Comparison of ENCODE assay signal across 27 mouse cellular contexts in the genomic region with DNA sequence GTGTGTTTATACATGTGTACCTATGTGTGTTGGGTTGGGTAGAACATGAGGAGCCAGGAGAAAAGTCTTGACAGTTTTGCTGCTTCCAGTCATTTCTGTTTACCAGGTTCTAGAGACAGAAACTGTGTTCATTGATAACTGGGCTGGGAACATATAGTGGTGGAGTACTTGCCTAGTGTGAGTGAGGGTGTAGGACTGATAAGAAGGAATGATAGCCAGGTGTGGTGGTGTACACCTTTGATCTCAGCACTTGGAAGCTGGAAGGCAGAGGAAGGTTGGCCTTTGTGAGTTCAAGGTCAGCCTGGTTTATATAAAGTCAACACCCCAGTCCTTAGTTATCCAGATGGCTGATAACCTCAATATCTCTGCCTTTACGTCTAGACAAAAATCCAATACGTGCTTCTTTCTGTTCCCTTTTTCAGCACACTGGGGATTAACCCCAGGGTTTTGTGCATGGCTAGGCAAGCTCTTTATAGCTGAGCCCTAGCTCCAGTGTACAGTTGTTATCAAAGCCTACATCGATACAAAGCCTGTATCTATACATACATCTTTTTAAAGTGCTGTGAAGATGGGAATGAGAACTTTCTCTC.
A peak's percentile ranks its signal among the peaks of the same experiment; 100 is the strongest.
DNase-seq lines count a peak whose midpoint lies in the region; ATAC-seq lines count a peak whose summit lies in the region.
"Had no signal": no experiment of that assay in that cellular context is flagged by ENCODE, and none has a peak within 500 bp of the region (broad histone marks: within the 10 kb centered on the region; RNA-seq: fewer than 3 reads in every experiment).

No protein-coding gene starts in this region.

- H3K9ac ChIP-seq in intestine, embryonic 16.5 days (ENCODE audit: low read depth, low read length), result no peak overlapping the region
- no peak overlapping the region for H3K9ac ChIP-seq in stomach, embryonic 16.5 days (ENCODE audit: low read length)
- H3K9ac ChIP-seq: forebrain, embryonic 12.5 days; forebrain, embryonic 15.5 days; heart, embryonic 13.5 days; hindbrain, embryonic 12.5 days; hindbrain, embryonic 15.5 days had no signal

- H3K9me3 ChIP-seq in intestine, embryonic 16.5 days (ENCODE audit: control insufficient read depth, low read length), result no peaks in the 10 kb centered on the region
- H3K9me3 ChIP-seq in stomach, embryonic 16.5 days (replicated peaks; ENCODE audit: control insufficient read depth, low read length), result no peaks in the 10 kb centered on the region
- H3K9me3 ChIP-seq: embryonic facial prominence, embryonic 10.5 days; embryonic facial prominence, embryonic 13.5 days; forebrain, embryonic 12.5 days; forebrain, embryonic 15.5 days; heart, embryonic 10.5 days; heart, embryonic 13.5 days; hindbrain, embryonic 12.5 days; hindbrain, embryonic 15.5 days had no signal

- H3K4me1 ChIP-seq in intestine, embryonic 16.5 days (ENCODE audit: control insufficient read depth, insufficient read depth, low read length), result no peaks in the 10 kb centered on the region
- H3K4me1 ChIP-seq in stomach, embryonic 16.5 days (ENCODE audit: control insufficient read depth, insufficient read depth, low read length), result no peaks in the 10 kb centered on the region
- H3K4me1 ChIP-seq: embryonic facial prominence, embryonic 10.5 days; forebrain, embryonic 12.5 days; forebrain, embryonic 15.5 days; heart, embryonic 10.5 days; heart, embryonic 13.5 days; hindbrain, embryonic 12.5 days; hindbrain, embryonic 15.5 days had no signal

- no peak overlapping the region for H3K27ac ChIP-seq in intestine, embryonic 16.5 days (ENCODE audit: low read length)
- H3K27ac ChIP-seq in stomach, embryonic 16.5 days (ENCODE audit: low read length), result no peak overlapping the region
- H3K27ac ChIP-seq: embryonic facial prominence, embryonic 10.5 days; embryonic facial prominence, embryonic 13.5 days; forebrain, embryonic 12.5 days; forebrain, embryonic 15.5 days; gastrocnemius, adult 2 months; heart, adult 2 months; heart, embryonic 10.5 days; heart, embryonic 13.5 days; hindbrain, embryonic 12.5 days; hindbrain, embryonic 15.5 days had no signal

- WGBS in intestine, embryonic 16.5 days, result 57% methylated on average over 3 of the region's 3 CpGs
- WGBS in stomach, embryonic 16.5 days, result 59% methylated on average over 3 of the region's 3 CpGs

- peak; percentile 4 to 14 for DNase-seq in spleen, postnatal 36 days (ENCODE audit: low spot score in 2 of 2)
- no peak for DNase-seq in spleen, adult 12 weeks (ENCODE audit: low spot score)
- peak; percentile 13 to 36 for DNase-seq in B cell, adult 2 months
- no peak for DNase-seq in gastrocnemius, postnatal 4 days (ENCODE audit: low spot score in 2 of 2)
- DNase-seq: adrenal gland, adult 8-10 months; adrenal gland, postnatal 25 days; cerebellum, adult 11-12 months; cerebellum, adult 8-10 months; cerebellum, postnatal 10 days; cerebellum, postnatal 36 days; embryo, embryonic 11 days; gastrocnemius, adult 2 months; gastrocnemius, postnatal 14 days; heart, adult 2 months had no signal

- ATAC-seq in intestine, embryonic 16.5 days, result peak; percentile 84
- 0 out of 2 replicates have a peak, but pooled peaks have one; percentile 53 for ATAC-seq in stomach, embryonic 16.5 days (ENCODE audit: insufficient read depth, low FRiP score)
- no peak for ATAC-seq in CD4-positive, CD25-positive, alpha-beta regulatory T cell, adult 4 months
- ATAC-seq: activated CD4-positive, CD25-positive, alpha-beta regulatory T cell, adult 4 months; forebrain, embryonic 15.5 days had no signal

- H3K4me3 ChIP-seq in intestine, embryonic 16.5 days (ENCODE audit: low read length), result no peak overlapping the region
- no peak overlapping the region for H3K4me3 ChIP-seq in stomach, embryonic 16.5 days (replicated peaks; ENCODE audit: low read length)
- H3K4me3 ChIP-seq: embryonic facial prominence, embryonic 10.5 days; embryonic facial prominence, embryonic 13.5 days; erythroblast, embryonic 14.5 days; forebrain, embryonic 12.5 days; forebrain, embryonic 15.5 days; gastrocnemius, adult 2 months; heart, adult 2 months; heart, embryonic 10.5 days; heart, embryonic 13.5 days; hindbrain, embryonic 12.5 days; hindbrain, embryonic 15.5 days had no signal

- H3K27me3 ChIP-seq in intestine, embryonic 16.5 days (replicated peaks; ENCODE audit: control insufficient read depth, insufficient read depth, low read length), result no peaks in the 10 kb centered on the region
- H3K27me3 ChIP-seq in stomach, embryonic 16.5 days (ENCODE audit: control insufficient read depth, insufficient read depth, low read length), result no peaks in the 10 kb centered on the region
- H3K27me3 ChIP-seq: embryonic facial prominence, embryonic 13.5 days; forebrain, embryonic 12.5 days; forebrain, embryonic 15.5 days; heart, embryonic 13.5 days; hindbrain, embryonic 12.5 days; hindbrain, embryonic 15.5 days had no signal

- H3K36me3 ChIP-seq in intestine, embryonic 16.5 days (ENCODE audit: control insufficient read depth, insufficient read depth, low read length), result no peaks in the 10 kb centered on the region
- H3K36me3 ChIP-seq in stomach, embryonic 16.5 days (ENCODE audit: control insufficient read depth, insufficient read depth, low read length), result no peaks in the 10 kb centered on the region
- H3K36me3 ChIP-seq: embryonic facial prominence, embryonic 10.5 days; embryonic facial prominence, embryonic 13.5 days; forebrain, embryonic 12.5 days; forebrain, embryonic 15.5 days; heart, embryonic 10.5 days; heart, embryonic 13.5 days; hindbrain, embryonic 12.5 days; hindbrain, embryonic 15.5 days had no signal

- no peak overlapping the region for H3K4me2 ChIP-seq in intestine, embryonic 16.5 days (ENCODE audit: low read depth, low read length)
- no peak overlapping the region for H3K4me2 ChIP-seq in stomach, embryonic 16.5 days (ENCODE audit: low read depth, low read length)
- H3K4me2 ChIP-seq: embryonic facial prominence, embryonic 13.5 days; forebrain, embryonic 12.5 days; forebrain, embryonic 15.5 days; heart, embryonic 13.5 days; hindbrain, embryonic 12.5 days; hindbrain, embryonic 15.5 days had no signal

Comparison
In these comparisons a context has a peak if more than half of its experiments do, and no peak if none do; other contexts are left out.
1. DNase-seq: peak in spleen, postnatal 36 days (2 of 2) and B cell, adult 2 months (2 of 2); none in spleen, adult 12 weeks (single experiment) and gastrocnemius, postnatal 4 days (0 of 2).